Mouse (Mus musculus): ENCODE results near the gene Msh3. TPM values are rescaled to one million over a fixed set of nuclear protein-coding genes. Genes with fewer than 3 reads are reported as not detected.

The Msh3 gene
- 28.0 TPM for polyA plus RNA-seq (2014; fragmentation: Illumina TruSeq; extraction: RNeasy Lipid Tissue Mini Kit (QIAGEN cat#74804); ENCODE audit: low replicate concordance)

DNA sequence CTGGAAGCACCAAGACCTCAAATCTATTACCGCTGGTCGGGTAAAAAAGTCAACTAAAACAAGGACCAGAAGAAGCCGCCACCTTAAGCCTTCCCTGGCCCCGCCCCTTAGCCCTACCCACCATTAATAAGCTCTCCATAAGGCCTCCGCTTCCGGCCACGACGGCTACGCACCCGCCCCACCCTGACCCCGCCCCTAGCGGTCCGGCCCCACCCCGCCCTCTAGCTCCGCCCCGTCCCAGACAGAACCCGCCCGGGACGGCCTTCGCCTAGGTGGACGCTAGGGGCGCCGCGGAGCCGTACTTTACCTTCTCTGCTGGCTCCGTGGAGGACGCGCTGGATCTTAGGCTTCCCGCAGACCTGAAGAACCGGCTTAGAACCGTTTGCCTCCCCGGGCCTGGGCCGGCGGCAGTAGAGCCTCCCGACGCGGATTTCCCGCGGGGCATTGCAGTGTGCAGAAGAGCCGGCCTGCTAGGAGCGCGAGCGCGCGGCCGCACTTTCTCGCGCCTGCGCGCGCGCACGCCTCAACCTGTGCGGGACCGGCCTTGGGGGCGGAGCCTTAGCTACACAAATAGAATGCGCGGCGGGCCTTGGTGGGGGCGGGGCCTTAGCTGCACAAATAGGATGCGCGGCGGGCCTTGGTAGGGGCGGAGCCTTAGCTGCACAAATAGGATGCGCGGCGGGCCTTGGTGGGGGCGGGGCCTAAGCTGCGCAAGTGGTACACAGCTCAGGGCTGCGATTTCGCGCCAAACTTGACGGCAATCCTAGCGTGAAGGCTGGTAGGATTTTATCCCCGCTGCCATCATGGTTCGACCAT lies at the start of gene Msh3, which contains the start of gene Dhfr:
Gene Msh3, minus strand, starts transcription at position 548 of the 816 bp plus-strand sequence.
Gene Dhfr, plus strand, starts transcription at position 271 of the 816 bp plus-strand sequence.

DNA sequence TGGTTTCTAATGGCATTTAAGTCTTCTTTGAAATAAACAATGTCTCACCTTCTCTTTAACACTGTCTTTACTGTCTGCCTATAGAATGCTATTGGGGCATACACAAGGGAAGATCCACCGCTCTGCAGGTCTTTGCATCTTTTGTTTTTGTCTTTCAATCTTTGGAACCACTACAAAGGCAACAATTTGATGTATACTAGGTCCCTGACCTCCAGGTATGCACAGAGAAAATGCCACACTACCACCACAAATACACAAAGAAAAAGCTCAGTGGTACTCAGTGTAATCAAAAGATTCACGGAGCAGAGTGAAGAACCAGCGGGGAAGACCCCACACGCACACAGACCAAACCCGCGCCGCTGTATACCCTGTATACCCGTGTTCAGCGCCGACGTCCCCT lies 49.1 kb downstream of the Msh3 start, which contains the start of gene Gm20379:
Gene Gm20379, plus strand, starts transcription at position 301 of the 400 bp plus-strand sequence.

Other genes with a start within 250 kb of the Msh3 start
- gene Rasgrf2, start 223.3 kb downstream of the Msh3 start, polyA plus RNA-seq (2014; fragmentation: Illumina TruSeq; extraction: RNeasy Lipid Tissue Mini Kit (QIAGEN cat#74804); ENCODE audit: low replicate concordance): 27.5 TPM
- not detected for gene Gm20379, start 49.0 kb downstream of the Msh3 start, polyA plus RNA-seq (2014; fragmentation: Illumina TruSeq; extraction: RNeasy Lipid Tissue Mini Kit (QIAGEN cat#74804); ENCODE audit: low replicate concordance)
- gene Dhfr, start 277 bp downstream of the Msh3 start, polyA plus RNA-seq (2014; fragmentation: Illumina TruSeq; extraction: RNeasy Lipid Tissue Mini Kit (QIAGEN cat#74804); ENCODE audit: low replicate concordance): 55.5 TPM
- gene Ankrd34b, start 70.9 kb upstream of the Msh3 start, polyA plus RNA-seq (2014; fragmentation: Illumina TruSeq; extraction: RNeasy Lipid Tissue Mini Kit (QIAGEN cat#74804); ENCODE audit: low replicate concordance): not detected
- 9.6 TPM for gene Fam151b, start 129.0 kb upstream of the Msh3 start, polyA plus RNA-seq (2014; fragmentation: Illumina TruSeq; extraction: RNeasy Lipid Tissue Mini Kit (QIAGEN cat#74804); ENCODE audit: low replicate concordance)
- gene Zfyve16, start 175.9 kb upstream of the Msh3 start, polyA plus RNA-seq (2014; fragmentation: Illumina TruSeq; extraction: RNeasy Lipid Tissue Mini Kit (QIAGEN cat#74804); ENCODE audit: low replicate concordance): 19.9 TPM
- 0.37 TPM for gene Spz1, start 221.2 kb upstream of the Msh3 start, polyA plus RNA-seq (2014; fragmentation: Illumina TruSeq; extraction: RNeasy Lipid Tissue Mini Kit (QIAGEN cat#74804); ENCODE audit: low replicate concordance)